Mouse (Mus musculus) CD4-positive, CD25-positive, alpha-beta regulatory T cell, adult 2 months (primary cell): Measurements from ENCODE around the gene Dppa4.

ENCODE experiments used
- DNase-seq: peaks from one replicate; pipeline ENCODE4 v3.0.0-alpha.2; 2012; ENCODE audit warnings: low read depth, low spot score

Dppa4 gene

DNA sequence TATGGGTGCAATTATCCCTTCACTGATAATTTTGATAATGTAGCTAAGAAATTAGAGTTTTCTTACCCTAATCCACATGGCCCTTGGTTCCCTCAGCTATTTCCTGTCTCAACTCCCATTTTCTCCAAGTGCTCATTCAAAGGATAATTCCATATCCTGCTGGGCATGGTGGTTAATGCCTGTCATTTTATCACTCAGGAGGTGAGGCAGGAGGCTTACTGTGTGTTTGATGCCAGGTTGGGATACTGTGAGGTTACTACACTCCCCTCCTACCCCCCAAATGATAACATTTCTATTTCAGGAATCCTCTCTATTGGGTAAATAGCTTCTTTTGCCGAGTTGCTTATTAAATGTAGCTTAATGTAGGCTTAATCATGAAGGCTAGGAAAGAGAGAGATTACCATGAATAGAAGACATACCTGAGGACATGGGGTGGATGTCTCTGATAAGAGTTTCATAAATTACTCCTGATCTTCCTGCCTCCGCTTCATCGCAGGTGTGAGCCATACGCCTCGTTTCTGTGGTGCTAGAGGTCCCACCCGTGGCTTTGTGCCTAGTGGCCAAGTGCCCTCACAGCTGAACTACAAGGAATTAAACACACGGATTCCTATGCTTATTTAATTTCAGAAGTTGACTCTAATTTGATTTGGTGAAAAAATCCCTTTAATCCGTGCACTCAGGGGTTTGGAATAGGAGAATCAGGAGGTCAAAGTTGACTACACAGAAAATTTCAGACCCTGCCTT is 40.2 kb downstream of the Dppa4 start:
- DNase-seq: no peak

DNA sequence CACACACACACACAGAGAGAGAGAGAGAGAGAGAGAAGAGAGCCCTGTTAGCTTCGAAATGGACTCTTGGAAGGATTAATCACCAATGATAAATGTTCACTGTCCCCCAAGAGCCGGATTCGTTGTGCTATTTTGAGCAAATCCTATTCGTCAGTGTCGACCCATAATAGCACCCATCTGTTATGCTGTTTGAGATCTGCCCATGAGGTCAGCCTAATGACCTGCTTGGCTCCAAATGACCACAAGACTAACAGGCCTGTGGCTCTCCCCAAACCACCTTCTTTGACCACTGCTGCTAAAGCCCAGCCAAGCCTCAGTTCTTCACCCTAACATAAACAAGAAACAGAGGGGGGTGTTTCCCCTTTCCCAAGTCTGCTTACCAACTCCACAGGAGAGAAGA is 43.4 kb downstream of the Dppa4 start:
- no peak for DNase-seq

GRCm38 (mm10) chr16:48328420-48328819 is 44.9 kb downstream of the Dppa4 start:
- no peak for DNase-seq

- DNase-seq: no peak
Measured at GRCm38 (mm10) chr16:48331822-48332221, 48.3 kb downstream of the Dppa4 start.

DNA sequence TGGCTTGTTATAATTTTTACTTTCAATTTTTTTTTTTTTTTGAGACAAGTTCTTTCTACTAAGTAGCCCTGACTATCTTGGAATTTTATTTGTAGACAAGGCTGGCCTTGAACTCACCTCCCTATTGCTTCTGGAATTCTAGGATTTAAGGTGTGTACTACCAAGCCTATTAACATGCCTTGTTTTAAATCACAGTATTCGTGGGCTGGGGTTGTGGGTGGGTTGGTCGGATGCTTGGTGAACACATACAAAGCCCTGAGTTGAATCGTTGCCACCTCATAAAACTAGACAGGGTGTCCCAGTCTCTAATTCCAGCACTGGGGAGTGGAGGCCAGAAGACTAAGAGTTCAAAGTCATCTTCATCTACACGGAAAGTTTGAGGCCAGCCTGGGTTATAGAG is 51.8 kb downstream of the Dppa4 start:
- no peak for DNase-seq
